Mouse (Mus musculus) thymus, postnatal 10 days (tissue): ENCODE measurements around the gene Vdac2.

Experiments
- DNase-seq, 2 experiments: peaks; one replicate each; pipeline ENCODE4 v3.0.0; 2021; ENCODE audit warnings: low spot score in 2 of 2

Gene Vdac2

DNA sequence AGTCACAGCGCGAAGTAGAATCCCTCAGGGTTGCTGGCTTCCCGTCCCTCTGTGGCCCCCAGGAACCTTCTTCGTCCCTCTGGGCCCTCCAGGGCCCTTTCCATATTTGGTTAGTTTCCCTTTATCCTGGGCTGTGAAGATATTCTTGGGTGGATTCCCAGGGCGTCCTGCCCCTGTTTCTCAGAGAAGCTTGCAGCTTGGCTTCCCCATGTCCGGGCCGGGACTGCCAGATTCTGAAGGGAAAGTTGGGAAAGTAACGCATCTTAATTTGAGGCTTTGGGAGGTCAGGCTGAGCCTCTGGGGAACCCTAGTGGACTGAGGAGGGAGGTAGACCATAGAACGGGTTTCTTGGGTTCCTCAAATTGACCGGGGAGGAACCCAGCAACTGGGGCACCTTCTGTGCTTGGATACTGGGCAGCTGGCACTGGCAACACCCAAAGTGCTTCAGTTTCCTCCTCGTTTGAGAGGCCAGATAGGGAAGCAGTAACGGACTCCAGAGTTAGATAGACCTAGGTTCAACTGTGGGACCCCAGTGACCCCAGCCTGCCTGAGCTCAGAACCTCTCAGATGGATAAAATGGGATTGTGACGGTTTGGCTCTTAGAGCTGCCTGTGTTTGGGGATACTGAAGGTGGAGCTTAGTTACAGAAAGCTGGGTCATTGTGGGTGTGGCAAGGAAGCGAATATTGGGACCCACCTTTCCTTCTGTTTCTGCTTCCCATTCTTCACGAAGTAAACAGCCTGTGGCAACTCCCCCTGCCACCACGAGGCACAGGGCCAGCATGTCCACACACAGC lies 27.2 kb downstream of the Vdac2 start:
- DNase-seq = no peak

- peak; percentile 59 to 79 for DNase-seq
These were observed 28.5 kb downstream of the Vdac2 start for GRCm38 (mm10) chr14:21853456-21854109.

- DNase-seq = no peak
These were observed 29.2 kb downstream of the Vdac2 start for GRCm38 (mm10) chr14:21854271-21854670.

DNA sequence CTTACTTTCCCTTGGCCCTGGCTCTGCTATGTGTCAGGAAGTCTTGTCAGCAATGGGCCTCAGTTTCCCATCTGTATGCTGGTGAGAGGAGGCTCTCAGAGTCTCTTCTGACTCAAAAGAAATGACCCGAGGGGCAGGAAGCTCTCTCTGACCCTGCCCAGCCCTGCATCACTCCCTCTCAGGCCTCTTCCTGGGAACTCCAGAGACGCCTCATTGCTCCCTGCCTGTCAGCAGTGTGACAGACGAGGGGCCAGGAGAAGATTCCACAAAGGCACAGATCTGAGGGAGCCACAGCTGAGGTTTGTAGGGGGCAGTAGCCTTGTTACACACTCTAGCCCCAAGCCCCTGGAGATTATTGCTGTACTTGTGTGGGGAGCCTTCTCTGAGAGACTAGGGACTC lies 30.9 kb downstream of the Vdac2 start:
- no peak for DNase-seq

GRCm38 (mm10) chr14:21856886-21857285 lies 31.8 kb downstream of the Vdac2 start:
- no peak for DNase-seq

- DNase-seq = no peak
These were observed 41.3 kb downstream of the Vdac2 start for GRCm38 (mm10) chr14:21866291-21866690.

- no peak for DNase-seq
These were observed 41.8 kb downstream of the Vdac2 start for GRCm38 (mm10) chr14:21866816-21867215.

- DNase-seq = no peak
These were observed 65.4 kb downstream of the Vdac2 start for GRCm38 (mm10) chr14:21890430-21890829.

- DNase-seq = no peak
These were observed 66.7 kb downstream of the Vdac2 start for GRCm38 (mm10) chr14:21891581-21892340.

DNA sequence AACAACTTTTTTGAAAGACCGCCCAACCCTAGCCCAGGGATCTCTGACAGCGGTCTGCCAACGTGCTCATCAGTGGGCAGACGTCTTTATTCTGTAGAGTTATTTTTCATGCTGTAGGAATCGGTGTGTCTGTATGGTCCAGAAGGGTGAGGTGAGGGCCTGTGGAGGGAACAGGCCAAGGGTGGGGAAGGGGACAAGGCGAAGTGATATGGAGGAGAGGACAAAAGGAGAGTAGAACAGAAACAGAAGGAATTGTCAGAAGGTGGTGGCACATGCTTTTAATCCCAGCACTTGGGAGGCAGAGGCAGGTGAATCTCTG lies 67.3 kb downstream of the Vdac2 start:
- DNase-seq = no peak
